Mouse (Mus musculus) kidney, postnatal 4 days (tissue): ENCODE measurements around the gene Mpped1.

Experiments
- DNase-seq, 2 experiments: peaks; one replicate each; pipeline ENCODE4 v3.0.0; 2021; ENCODE audit warnings: mixed read lengths in 2 of 2

Mpped1 gene

GRCm38 (mm10) chr15:83779387-83779786 lies at the start of gene Mpped1:
Mpped1 (plus strand) TSS chr15:83779467.
- no peak for DNase-seq

GRCm38 (mm10) chr15:83740676-83741422 lies 38.4 kb upstream of the Mpped1 start:
- peak; percentile 40 to 57 for DNase-seq

GRCm38 (mm10) chr15:83742018-83742417 lies 37.2 kb upstream of the Mpped1 start:
- peak; percentile 60 to 61 for DNase-seq

- DNase-seq, result peak; percentile 30
Measured at GRCm38 (mm10) chr15:83746311-83746710, 33.0 kb upstream of the Mpped1 start.

DNA sequence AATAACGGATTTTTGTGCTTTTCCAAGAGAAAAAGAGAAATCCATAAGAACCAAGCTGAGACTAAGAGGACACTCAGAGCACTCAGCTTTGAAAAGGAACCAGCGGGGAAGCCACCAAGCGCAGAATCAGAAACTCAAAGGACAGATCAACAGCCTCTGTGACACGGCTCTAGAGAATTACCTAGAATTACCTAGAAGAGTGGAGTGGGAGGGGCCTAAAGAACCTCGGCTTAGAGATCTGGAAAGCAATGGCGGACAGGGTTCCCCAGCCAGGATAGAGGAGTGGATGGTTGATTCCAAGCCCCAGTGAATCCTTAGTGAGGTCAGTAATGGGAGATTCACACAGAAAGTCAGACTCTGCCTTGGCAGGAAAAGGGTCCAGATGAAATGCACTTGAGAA lies 30.3 kb upstream of the Mpped1 start:
- DNase-seq, result no peak

DNA sequence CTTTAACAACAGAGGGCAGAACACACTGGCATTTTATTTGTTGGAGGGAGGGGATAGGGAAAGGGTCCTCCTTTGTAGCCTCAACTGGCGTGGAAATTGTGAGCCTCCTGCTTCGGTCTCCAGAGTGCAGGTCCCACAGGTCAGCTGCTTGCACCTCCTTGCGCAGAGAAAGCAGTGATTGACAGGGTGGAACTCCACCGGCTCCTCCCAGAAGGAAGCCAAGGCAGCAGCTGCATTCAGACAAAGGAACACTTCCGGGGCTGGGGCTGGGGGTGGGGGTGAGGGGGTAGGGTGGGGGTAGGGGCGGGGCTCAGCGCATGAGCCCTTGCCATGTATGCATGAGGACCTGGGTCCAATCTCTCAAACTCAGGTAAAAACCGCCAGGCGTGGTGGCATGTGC lies 29.8 kb upstream of the Mpped1 start:
- DNase-seq, result no peak

DNA sequence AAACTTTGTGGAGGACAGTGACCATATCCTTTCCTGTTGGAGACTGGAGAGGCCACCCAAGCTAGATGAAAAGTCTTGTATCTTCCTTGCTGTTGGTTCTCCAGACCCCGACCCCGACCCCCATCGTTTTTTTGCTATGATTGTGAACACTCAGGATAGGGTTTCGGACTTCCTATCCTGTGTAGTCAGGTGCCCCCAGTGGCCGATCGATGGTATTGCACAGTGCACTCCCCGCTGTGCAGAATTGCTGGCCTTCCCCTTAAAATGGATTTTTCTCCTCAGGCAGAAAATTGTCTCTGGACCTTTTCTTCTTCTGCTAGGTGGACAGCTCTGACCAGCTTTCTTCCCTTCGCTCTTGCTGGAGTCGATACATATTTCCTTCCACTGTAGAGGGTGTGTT lies 22.5 kb upstream of the Mpped1 start:
- DNase-seq, result peak; percentile 57 to 60

GRCm38 (mm10) chr15:83758958-83759357 lies 20.3 kb upstream of the Mpped1 start:
- peak in 1 of 2 experiments; percentile 27 for DNase-seq

GRCm38 (mm10) chr15:83760683-83761082 lies 18.6 kb upstream of the Mpped1 start:
- DNase-seq, result peak; percentile 66 to 70

DNA sequence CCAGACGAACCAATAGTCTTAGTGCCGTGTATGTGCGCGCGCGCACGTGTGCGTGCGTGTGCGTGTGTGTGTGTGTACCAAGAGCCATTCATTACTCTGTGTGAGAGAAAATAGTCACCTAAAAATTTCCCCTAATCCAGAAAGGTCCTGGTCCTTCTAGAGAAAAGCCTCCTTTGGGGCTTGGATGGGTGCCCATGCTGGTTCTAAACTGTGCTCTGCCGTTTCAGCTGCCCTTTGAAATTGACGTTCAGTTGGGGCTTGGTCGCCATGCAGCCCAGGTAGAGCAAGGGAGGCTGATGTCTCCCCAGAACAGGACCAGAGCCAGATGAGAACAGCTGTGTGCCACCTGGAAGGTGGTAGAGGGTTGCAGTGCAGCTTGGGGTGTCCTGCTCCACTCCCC lies 17.8 kb upstream of the Mpped1 start:
- DNase-seq, result no peak

DNA sequence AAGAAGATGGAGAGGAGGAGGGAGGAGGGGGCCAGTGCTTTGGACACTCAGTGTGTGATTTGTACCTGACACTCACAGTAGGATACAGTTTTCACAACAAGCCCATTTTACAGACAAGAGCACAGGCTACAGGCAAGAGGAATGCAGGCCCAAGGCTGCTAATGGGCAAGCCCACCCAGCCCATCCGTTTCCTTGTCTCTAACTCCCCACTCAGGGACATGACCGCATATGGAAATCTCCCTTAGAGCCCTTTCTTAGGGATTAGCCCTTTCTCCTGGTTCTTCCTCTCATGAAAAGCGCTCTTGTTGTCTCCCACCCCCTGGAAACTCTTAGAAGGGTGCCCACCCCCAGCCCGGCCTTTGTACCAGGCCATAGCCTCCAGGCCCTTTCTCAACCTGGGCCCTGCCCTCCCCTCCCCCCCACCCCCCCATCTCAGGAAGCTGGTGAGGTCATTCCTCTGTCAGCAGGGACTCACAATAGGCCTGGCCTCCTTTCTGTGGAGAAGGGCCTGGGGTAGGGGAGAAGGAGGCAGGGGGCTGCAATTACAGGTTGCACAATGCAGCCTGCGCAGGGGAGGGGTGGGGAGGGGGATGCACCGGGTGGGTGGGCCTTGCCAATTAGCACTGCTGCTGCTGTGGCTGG lies 13.8 kb upstream of the Mpped1 start:
- DNase-seq, result no peak

DNA sequence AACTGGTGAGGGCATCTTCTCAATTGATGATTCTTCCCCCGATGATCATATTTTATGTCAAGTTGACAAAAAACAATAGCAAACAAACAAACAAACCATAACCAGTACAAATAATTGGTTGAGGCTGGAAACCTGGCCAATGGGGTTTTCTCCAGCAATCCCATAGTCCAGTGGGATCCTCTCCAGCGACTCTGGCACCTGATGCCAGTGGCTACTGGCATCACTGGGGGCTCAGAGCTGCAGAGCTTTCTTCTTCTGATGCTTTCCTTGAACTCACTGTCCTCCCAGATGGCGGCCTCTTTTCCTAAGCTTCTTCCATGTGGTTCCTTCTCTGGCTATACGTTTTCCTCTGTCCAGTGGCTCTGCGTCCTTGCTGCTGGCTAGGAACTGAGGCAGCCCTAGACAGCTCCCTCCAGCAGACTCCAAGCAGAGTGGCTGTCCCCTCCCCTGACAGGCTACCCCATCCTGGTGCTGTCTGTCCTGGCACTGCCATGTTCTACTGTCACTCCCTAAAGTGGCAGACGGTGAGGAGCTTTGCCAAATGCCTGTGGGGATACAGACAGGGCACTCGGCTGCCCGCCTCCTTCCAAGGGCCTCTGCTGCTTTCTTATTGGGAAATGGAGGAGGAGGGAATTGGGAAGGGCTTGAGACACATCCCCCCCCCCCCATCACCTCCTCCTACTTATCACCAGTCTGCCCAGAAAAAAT lies 7.8 kb upstream of the Mpped1 start:
- no peak for DNase-seq

DNA sequence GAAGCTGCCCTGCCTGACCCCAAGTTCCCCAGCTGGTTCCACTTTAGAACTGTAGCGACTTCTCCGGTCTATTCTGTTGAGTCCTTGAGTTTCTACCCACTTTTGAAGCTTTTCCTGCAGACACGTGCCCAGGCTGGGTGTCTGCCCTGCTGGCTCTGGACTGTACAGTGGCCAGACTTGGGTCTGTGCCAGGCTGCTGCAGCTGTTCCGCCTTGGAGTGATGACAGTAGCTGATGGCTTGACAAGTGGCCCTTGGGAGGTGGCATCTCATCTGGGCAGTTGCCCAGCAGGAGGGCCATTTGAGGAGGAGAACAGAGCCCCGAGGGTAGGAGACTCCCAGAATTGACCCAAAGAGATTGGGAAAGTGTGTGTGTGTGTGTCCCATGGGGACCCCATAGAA lies 6.8 kb upstream of the Mpped1 start:
- DNase-seq, result no peak

DNA sequence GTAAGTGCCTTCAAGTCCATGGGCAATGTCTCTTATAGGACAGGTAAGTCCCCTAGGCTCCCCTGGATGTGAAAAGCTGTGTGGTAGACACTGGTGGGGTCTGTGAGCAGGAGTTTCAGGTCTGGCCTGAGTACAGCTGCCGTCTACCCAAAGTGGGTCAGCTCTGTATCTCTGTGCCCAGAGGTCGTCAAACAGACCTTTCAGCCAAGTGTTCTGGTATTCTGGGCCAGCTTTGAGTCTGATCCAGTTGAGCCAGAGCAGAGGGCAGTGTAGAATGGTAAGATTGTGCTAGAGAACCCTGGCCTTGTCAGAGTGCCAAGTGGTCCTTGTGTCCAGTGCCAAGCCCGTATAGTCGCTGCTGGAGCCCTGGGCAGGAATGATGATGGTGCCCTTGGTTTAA lies 6.3 kb upstream of the Mpped1 start:
- DNase-seq, result no peak

- no peak for DNase-seq
Measured at GRCm38 (mm10) chr15:83774922-83775321, 4.3 kb upstream of the Mpped1 start.

GRCm38 (mm10) chr15:83776265-83777000 lies 2.8 kb upstream of the Mpped1 start:
- peak; percentile 29 to 34 for DNase-seq

GRCm38 (mm10) chr15:83777476-83777875 lies 1.8 kb upstream of the Mpped1 start:
- no peak for DNase-seq

DNA sequence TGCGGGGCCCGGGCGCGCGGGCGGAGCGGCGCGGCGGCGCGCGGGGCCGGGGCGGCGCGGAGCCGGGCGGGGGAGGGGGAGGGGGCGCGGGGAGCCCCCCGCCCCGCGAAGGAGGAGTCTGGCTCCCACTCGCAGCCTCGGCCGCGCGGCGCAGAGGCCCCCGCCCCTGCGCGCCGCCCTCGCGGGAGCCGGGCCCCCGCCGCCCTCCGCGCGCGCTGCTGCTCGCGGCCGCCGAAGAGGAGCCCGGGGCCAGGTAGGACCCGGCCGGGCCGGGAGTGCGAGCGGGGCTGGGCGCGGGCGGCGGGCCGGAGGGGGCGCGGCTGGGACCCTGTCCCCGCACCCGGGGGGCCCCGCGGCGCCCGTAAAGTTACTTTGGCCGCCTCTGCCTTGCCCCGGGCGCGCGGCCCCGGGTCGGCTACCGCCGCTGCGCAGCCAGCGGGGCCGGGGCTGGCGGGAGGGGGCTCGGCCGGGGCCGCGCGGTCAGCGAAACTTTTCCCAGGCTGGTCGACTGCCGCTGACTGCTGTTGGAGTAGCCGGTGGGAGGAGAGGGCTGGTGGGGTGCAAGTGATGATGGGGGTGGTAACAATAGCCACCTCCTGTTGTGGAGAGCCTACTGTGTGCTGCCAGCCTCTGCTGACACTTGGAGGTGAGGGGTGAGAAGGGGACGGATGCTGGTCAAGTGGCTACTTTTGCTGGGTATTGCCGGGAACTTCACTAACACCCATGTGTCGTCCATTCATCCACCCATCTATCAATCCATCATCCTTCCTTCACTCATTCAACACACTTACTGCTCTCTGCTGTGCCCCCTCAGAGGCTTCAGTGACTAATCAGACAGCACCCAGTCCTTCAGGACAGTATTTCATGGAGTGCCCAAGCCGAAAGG lies 831 bp downstream of the Mpped1 start:
- peak in 1 of 2 experiments; percentile 10 for DNase-seq

GRCm38 (mm10) chr15:83781304-83781703 lies 2.0 kb downstream of the Mpped1 start:
- DNase-seq, result no peak

- no peak for DNase-seq
Measured at GRCm38 (mm10) chr15:83782284-83782683, 3.0 kb downstream of the Mpped1 start.

GRCm38 (mm10) chr15:83784772-83785171 lies 5.5 kb downstream of the Mpped1 start:
- DNase-seq, result no peak

GRCm38 (mm10) chr15:83789046-83789445 lies 9.8 kb downstream of the Mpped1 start:
- no peak for DNase-seq
